Mouse (Mus musculus): Measurements from ENCODE around the gene Hccs.
A peak's percentile ranks its signal among the peaks of the same experiment; 100 is the strongest.
"Not testable (repeated sequence)": the region's sequence is repeated elsewhere in the genome, so short reads cannot be mapped to it uniquely, and the experiment has no call there.

Hccs gene

GRCm38 (mm10) chrX:169319945-169320667 lies at the start of gene Hccs:
Gene Hccs, minus strand, starts transcription at chrX:169320372.
- ATAC-seq (ENCODE audit: low TSS enrichment): peak; percentile 99

DNA sequence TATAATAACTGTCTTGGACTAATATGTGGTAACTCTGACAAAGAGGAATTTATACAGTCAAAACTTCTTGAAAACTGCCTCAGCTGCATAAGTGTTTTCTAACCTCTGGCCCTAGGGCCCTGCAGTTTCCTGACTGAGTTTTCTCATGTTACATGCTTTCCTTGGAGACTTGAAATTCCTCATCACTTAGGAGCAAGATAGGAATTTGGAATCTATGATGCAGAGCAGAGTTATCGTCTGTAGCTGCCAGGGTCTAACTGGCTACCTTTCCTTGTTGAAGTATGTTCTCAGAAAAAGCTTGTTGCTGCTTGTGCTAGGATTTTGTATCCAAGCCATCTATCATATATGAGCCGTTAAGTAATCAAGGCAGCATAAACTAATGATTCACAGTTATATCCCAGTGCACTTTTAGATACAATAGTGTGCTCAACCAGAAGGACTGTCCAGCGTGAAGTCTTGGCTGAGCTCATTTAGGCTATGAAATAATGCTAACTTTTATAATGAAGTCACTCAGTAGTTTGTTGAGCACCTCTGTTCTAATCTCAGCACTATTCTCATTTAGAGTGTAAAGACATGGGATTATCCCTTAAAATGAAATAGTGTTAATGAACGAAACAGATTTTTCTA lies 37.1 kb upstream of the Hccs start:
- no peak for ATAC-seq (ENCODE audit: low TSS enrichment)

DNA sequence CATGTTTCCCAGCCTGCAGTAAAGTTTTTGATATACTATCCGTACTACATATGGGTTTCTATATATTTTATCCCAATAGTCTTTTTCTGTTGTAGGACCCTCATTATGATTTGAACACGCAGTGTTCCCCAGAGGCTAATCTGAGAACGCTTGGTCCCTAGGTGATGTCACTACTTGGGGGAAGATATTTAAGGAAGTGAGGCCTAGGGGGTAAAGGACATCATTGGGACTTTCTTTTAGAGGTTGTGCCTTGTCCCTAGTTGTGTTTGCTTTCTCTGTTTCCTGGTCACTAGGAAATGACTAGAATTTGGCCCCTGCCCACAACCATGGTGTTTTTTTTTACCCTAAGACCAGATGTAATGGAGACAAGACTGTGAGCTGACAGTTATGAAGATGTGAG lies 18.0 kb upstream of the Hccs start:
- no peak for ATAC-seq (ENCODE audit: low TSS enrichment)

DNA sequence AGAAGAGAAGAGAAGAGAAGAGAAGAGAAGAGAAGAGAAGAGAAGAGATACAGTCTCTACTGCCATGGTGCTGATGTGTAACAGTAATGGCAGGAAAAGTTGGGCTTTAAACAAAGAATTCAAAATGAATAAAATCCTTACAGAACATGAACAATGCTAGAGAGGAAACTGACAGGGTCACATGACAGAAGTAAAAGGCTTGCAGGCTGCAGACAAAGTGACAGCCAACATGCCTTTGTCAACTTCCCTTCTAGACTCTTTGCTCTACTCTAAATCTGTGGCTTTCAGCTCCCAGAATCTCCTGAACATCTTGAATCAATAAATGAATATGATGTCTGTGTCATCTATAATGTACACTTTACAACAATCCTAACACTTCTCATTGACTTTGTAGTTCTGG lies 17.4 kb upstream of the Hccs start:
- ATAC-seq (ENCODE audit: low TSS enrichment): no peak

- ATAC-seq (ENCODE audit: low TSS enrichment): peak; percentile 73
Observed at GRCm38 (mm10) chrX:169332264-169332663, 12.1 kb upstream of the Hccs start.

DNA sequence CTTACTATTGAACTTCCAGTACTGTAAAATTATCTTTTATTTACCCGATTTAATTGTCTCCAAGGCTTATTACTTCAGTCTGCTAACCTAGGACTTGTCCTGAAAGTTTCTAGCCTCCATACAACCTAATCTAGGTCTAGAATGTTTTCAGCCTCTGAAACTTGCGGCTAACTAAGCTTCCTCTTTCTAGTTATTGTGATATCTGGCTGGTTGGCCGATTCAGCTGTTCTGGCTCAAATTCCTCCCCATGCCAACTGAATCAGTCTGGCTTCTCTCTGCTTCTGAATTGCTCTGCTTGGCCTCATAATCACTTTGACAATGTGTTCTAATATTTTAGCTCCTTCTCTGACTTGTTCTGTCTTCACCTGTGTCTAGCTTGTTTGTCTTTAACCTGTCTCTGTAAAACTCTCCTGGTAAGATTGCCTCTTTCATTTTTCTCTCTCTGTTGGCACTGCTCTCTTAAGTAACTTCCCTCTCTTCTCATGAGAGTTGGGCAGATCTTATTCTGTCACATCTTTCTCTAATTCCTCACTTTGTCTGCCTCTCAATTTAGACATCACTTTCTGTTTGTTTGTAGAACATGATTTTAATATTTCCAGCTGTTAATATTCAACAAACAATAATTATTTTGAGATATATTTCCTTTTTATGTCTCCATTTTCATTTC lies 5.9 kb upstream of the Hccs start:
- ATAC-seq (ENCODE audit: low TSS enrichment): no peak

- not testable (repeated sequence) for ATAC-seq (ENCODE audit: low TSS enrichment)
Observed at GRCm38 (mm10) chrX:169320668-169321005, 465 bp upstream of the Hccs start.

GRCm38 (mm10) chrX:169319066-169319760 lies 959 bp downstream of the Hccs start:
- ATAC-seq (ENCODE audit: low TSS enrichment): no peak

GRCm38 (mm10) chrX:169308559-169308958 lies 11.6 kb downstream of the Hccs start:
- no peak for ATAC-seq (ENCODE audit: low TSS enrichment)

DNA sequence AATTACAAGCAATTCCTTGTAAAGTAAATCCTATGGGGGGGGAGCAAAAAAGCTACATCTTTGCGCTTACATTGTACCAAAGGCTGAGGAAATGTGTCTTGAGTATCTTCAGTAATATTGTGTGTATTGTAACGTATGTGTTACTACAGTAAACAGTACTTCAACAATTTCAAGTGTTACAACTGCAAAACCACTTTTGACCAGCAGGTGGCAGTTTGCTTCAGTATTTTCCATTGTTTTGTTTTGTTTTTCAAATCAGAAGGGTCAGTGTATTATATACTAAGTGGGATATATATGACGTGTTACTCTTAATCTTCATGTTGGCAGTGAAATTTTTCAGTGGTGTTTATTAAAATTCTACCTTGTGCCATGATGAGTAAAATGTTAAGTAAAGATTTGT lies 16.2 kb downstream of the Hccs start:
- no peak for ATAC-seq (ENCODE audit: low TSS enrichment)

DNA sequence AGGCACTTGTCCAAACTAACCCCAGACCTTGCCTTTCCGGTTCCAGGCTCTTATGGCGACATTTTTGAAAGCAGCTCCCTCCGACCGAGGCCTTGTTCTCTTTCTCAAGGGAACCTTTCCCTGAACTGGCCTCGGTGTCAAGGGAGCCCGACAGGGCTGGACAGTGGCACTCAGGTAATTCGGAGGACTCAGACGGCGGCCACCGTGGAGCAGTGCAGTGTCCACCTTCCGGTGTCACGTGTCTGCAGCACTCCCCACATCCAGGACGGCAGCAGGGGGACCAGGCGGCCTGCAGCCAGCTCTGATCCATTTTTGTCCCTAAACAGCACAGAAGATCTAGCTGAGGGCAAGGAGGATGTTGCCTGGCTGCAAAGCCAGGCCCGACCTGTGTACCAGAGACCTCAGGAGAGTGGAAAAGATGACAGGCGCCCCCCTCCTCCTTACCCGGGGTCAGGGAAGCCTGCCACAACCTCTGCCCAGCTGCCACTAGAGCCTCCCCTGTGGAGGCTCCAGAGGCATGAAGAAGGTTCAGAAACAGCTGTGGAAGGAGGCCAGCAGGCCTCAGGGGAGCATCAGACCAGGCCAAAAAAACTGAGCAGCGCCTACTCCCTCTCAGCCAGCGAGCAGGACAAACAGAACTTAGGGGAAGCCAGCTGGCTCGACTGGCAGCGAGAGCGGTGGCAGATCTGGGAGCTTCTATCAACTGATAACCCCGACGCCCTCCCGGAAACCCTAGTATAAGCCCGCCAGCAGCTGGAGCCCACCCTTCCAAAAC lies 17.7 kb downstream of the Hccs start:
- ATAC-seq (ENCODE audit: low TSS enrichment): no peak

DNA sequence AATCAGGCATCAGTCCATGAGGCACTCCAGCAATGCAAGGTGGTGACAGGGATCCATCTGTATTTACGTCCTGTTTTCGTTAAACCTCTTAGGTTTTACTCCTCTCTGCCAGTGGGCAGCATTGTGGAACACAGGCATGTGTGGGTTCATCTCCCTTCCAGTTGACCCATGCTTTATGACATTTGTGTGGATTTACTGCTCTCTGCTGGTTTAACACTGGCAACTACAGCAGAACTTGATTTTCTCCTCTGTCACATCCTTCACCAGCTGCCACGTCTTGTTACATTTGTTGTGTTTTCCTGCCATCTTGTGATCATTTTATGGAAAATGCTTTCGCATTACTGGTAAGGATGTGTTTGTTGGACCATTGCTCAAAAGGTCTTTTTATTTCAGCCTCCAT lies 20.6 kb downstream of the Hccs start:
- peak; percentile 85 for ATAC-seq (ENCODE audit: low TSS enrichment)

DNA sequence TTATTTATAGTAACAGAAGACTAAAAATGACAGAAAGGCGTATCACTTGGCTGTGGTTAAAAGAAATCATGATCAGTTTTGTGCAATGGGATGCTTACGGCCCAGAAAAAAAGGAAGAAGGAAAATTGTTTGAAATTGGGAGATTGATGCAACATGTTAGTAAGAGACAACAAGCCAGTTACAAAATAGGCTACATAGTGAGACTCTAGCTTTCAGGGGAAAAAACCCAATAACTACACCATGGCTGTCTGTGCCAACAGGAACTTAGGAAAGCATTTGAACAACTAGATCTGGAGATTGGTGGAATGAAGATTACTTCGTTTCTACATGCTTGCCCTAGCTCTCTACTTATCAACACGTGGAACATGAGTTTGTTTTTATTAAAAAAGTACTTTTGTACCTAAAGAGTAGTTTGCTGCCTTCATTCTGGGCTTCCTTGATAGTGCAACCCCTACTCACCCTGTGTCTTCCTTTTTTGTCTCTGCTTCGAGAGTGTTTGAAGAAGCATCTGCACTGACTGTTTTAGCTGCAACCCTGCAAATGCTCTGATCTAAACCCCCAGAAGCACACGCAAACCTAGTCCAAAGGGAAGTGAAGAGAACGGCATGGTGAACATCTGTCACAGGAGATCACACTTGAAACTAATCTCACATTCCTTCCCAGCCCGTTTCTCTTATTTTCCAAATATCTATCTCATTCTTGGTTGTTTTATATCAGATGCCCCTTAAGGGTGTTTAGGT lies 56.6 kb downstream of the Hccs start:
- no peak for ATAC-seq (ENCODE audit: low TSS enrichment)

- ATAC-seq (ENCODE audit: low TSS enrichment): no peak
Observed at GRCm38 (mm10) chrX:169262212-169262611, 58.0 kb downstream of the Hccs start.

- ATAC-seq (ENCODE audit: low TSS enrichment): no peak
Observed at GRCm38 (mm10) chrX:169261034-169261433, 59.1 kb downstream of the Hccs start.

DNA sequence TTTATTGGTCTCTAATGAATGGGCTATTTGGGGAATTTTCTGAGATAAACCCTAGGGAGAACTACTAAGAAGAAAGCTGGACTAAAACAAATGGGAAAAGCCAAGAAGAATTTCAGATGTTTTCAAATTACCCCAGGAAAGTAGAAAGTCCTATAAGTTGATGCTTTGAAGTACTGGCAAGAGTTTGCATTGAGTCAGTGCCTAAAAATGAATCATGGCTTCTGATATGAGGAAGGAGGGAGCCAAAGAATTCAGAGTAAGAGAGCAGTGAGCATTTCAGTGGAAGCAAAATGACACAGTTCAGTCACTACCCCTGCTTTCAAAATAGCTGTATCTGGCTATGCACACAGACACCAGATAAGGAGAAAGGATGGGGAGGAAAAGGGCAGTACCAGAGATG lies 63.4 kb downstream of the Hccs start:
- no peak; the same call in 1 of the 2 replicates for ATAC-seq (ENCODE audit: low TSS enrichment)

DNA sequence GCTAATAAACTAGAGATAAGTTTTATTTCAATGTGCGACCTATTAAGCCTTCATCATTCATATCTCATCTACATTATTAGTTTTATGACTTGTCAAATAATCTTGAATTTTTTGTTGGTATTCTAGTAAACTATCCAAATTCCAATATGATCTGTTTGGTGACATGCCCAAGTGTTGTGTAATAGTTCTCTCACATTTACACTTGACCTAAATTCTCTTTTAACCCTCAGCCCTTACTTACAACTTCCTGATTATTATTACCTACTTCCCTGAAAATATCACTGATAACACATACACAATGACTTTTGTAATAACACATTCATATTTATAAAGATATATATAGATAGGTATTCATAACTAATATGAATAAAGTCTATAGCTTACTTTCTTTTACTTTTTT lies 64.3 kb downstream of the Hccs start:
- ATAC-seq (ENCODE audit: low TSS enrichment): no peak

DNA sequence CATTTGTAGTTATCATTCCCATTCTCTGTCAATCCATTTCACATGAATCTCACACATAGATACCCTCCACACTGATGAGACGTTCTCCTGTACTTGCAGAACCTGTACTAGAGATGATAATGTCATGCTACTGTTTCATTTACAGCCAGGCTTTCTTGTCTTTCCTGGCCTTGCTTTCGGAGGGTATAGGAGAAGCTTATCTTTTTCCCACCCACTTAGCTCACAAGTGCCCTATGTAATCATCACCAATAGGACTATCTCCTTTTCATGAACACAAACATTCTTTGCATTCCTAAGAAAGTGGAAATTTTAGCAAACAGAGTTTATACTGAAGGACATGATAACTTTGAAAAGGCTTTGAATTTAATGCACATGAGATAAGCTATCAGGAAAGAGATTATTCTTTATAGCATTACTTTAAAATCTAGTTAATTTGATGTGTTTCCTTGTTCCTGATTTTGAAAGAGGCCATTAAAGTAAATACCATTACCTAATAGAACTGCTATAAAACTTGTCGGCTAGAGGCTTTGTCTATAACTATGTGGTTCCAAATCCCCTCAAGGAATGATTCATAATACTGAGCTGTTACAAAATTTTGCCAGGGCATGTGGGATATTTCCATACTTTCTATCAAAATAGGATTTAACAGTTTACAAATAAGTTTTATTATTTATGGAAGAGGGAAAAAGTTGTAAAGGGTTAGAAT lies 97.7 kb downstream of the Hccs start:
- no peak for ATAC-seq (ENCODE audit: low TSS enrichment)

GRCm38 (mm10) chrX:169220064-169220463 lies 100.1 kb downstream of the Hccs start:
- ATAC-seq (ENCODE audit: low TSS enrichment): no peak

GRCm38 (mm10) chrX:169210019-169210418 lies 110.2 kb downstream of the Hccs start:
- no peak for ATAC-seq (ENCODE audit: low TSS enrichment)

Measured in frontal cortex, adult (tissue).